Mouse (Mus musculus) ES-E14 (cell line): ENCODE data around the gene Popdc2. TPM values are rescaled to one million over a fixed set of nuclear protein-coding genes. Genes with fewer than 3 reads are reported as not detected.

Experiments
- DNase-seq: peaks from one replicate; pipeline ENCODE4 v3.0.0-alpha.2; 2013; ENCODE audit warnings: low read depth, low spot score
- H3K27ac ChIP-seq: 2 replicates; pipeline ENCODE4 v1.5.1; 2012; ENCODE audit warnings: low read depth, mild to moderate bottlenecking, low read length, moderate library complexity, mixed read lengths; ENCODE audit not compliant: poor library complexity, insufficient read depth, severe bottlenecking
- H3K36me3 ChIP-seq: 2 replicates; pipeline ENCODE4 v1.6.1; 2012; ENCODE audit warnings: mild to moderate bottlenecking, low read length, moderate library complexity, mixed read lengths; ENCODE audit not compliant: control insufficient read depth, poor library complexity, insufficient read depth, severe bottlenecking
- H3K4me1 ChIP-seq, 2 experiments: fragments of 150-350 bp in 1 of 2; sonication (generic) in 1 of 2; 2 replicates each; pipeline ENCODE4 v1.6.1; 2012; ENCODE audit warnings: low read length in 2 of 2, mild to moderate bottlenecking in 1 of 2, mixed read lengths in 1 of 2; ENCODE audit not compliant: control insufficient read depth in 2 of 2, insufficient read depth in 2 of 2, poor library complexity in 1 of 2
- H3K4me3 ChIP-seq, 2 experiments: fragments of 150-350 bp in 1 of 2; sonication (generic) in 1 of 2; 2 replicates each; pipeline ENCODE4 v1.5.1; 2012; ENCODE audit warnings: low read length in 2 of 2, low read depth in 1 of 2, mild to moderate bottlenecking in 1 of 2, mixed read lengths in 1 of 2; ENCODE audit not compliant: insufficient read depth in 1 of 2, poor library complexity in 1 of 2, severe bottlenecking in 1 of 2
- H3K9ac ChIP-seq: 2 replicates; pipeline ENCODE4 v1.6.1; 2012; ENCODE audit warnings: low read depth, mild to moderate bottlenecking, low read length, mixed read lengths; ENCODE audit not compliant: poor library complexity, insufficient read depth, severe bottlenecking
- H3K9me3 ChIP-seq: fragments of 150-350 bp; sonication (generic); 2 replicates; pipeline ENCODE4 v1.6.1; 2012; ENCODE audit warnings: low read depth, mild to moderate bottlenecking, low read length; ENCODE audit not compliant: control insufficient read depth, insufficient read depth
- CHD2 ChIP-seq: IDR thresholded peaks from 2 replicates; pipeline ENCODE4 v1.6.1; 2014; ENCODE audit warnings: mild to moderate bottlenecking, low read depth, low read length, inconsistent platforms
- HCFC1 ChIP-seq: IDR thresholded peaks from 2 replicates; pipeline ENCODE4 v1.6.1; 2012; ENCODE audit warnings: low read length, inconsistent platforms, borderline replicate concordance; ENCODE audit not compliant: insufficient read depth
- MAFK ChIP-seq: IDR thresholded peaks from 2 replicates; pipeline ENCODE4 v1.6.1; 2014; ENCODE audit warnings: mild to moderate bottlenecking, low read depth, low read length, inconsistent platforms; ENCODE audit not compliant: insufficient read depth
- ZC3H11A ChIP-seq: IDR thresholded peaks from 2 replicates; pipeline ENCODE4 v1.6.1; 2012; ENCODE audit warnings: low read depth, mild to moderate bottlenecking, inconsistent platforms, low read length, borderline replicate concordance
- ZNF384 ChIP-seq: IDR thresholded peaks from 2 replicates; pipeline ENCODE4 v1.6.1; 2012; ENCODE audit warnings: low read depth, low read length, inconsistent platforms
- in situ Hi-C, 2 experiments: fragments of 600-800 bp; cut with MboI; formaldehyde crosslinking; loops; one replicate each; pipeline ENCODE4 v1.15.1; 2025; ENCODE audit warnings: low sequenced_read_pairs in 2 of 2, inconsistent platforms in 1 of 2; ENCODE audit not compliant: unreplicated experiment in 2 of 2
- total RNA-seq: library from RNA; depleted of rRNA; stranded (reverse); fragments of 300-350 nt; gene quantifications from 2 replicates; pipeline ENCODE4 v1.2.3, GENCODE M21; 2012

The Popdc2 gene
- total RNA-seq, 1 experiment, result 0.49 TPM

GRCm38 (mm10) chr16:38379493-38379892 is 17.5 kb downstream of the Popdc2 start:
- Histone ChIP-seq H3K4me1 (no peaks in the 10 kb centered on the region; a peak in 1 of 4 replicates), H3K4me3 (no peak overlapping the region), H3K9me3 (no peaks in the 10 kb centered on the region), H3K36me3 (no peaks in the 10 kb centered on the region), H3K9ac (no peak overlapping the region), H3K27ac (no peak overlapping the region)
- in situ Hi-C loops, result no loop called here
- DNase-seq, result no peak
- TF ChIP-seq HCFC1, result no peak
- TF ChIP-seq ZC3H11A, result no peak
- no peak for TF ChIP-seq MAFK
- no peak for TF ChIP-seq CHD2
- TF ChIP-seq ZNF384, result no peak

GRCm38 (mm10) chr16:38379926-38380325 is 17.9 kb downstream of the Popdc2 start:
- Histone ChIP-seq H3K4me1 (no peaks in the 10 kb centered on the region; a peak in 1 of 4 replicates), H3K27ac (no peak overlapping the region), H3K36me3 (no peaks in the 10 kb centered on the region), H3K9me3 (no peaks in the 10 kb centered on the region), H3K9ac (no peak overlapping the region), H3K4me3 (no peak overlapping the region)
- in situ Hi-C loops, result no loop called here
- DNase-seq, result no peak
- TF ChIP-seq ZC3H11A (no peak), ZNF384 (no peak), MAFK (no peak), HCFC1 (no peak)

GRCm38 (mm10) chr16:38383683-38384082 is 21.7 kb downstream of the Popdc2 start:
- no peak for TF ChIP-seq CHD2
- TF ChIP-seq HCFC1, result no peak
- no peak for TF ChIP-seq ZNF384
- TF ChIP-seq MAFK, result no peak
- no peak for TF ChIP-seq ZC3H11A
- Histone ChIP-seq H3K36me3 (no peaks in the 10 kb centered on the region), H3K4me3 (no peak overlapping the region), H3K9ac (no peak overlapping the region), H3K27ac (no peak overlapping the region), H3K4me1 (no peaks in the 10 kb centered on the region), H3K9me3 (no peaks in the 10 kb centered on the region)
- DNase-seq, result no peak
- in situ Hi-C loops, result no loop called here

- Histone ChIP-seq H3K27ac (no peak overlapping the region), H3K36me3 (no peaks in the 10 kb centered on the region), H3K9me3 (no peaks in the 10 kb centered on the region), H3K9ac (no peak overlapping the region), H3K4me1 (no peaks in the 10 kb centered on the region), H3K4me3 (no peak overlapping the region)
- DNase-seq, result no peak
- in situ Hi-C loops, result no loop called here
- TF ChIP-seq HCFC1, result no peak
- no peak for TF ChIP-seq ZNF384
- TF ChIP-seq ZC3H11A, result no peak
- no peak for TF ChIP-seq CHD2
- no peak for TF ChIP-seq MAFK
Measured at GRCm38 (mm10) chr16:38385184-38385634, 23.2 kb downstream of the Popdc2 start.

- TF ChIP-seq CHD2 (no peak), MAFK (no peak), ZNF384 (no peak), ZC3H11A (no peak), HCFC1 (no peak)
- Histone ChIP-seq H3K9ac (no peak overlapping the region), H3K27ac (no peak overlapping the region), H3K36me3 (no peaks in the 10 kb centered on the region), H3K4me3 (no peak overlapping the region), H3K9me3 (no peaks in the 10 kb centered on the region), H3K4me1 (no peaks in the 10 kb centered on the region)
- DNase-seq, result no peak
- in situ Hi-C loops, result no loop called here
Measured at GRCm38 (mm10) chr16:38385700-38386099, 23.7 kb downstream of the Popdc2 start.
